Mouse (Mus musculus): ENCODE measurements around the gene Rapgef1. TPM values are rescaled to one million over a fixed set of nuclear protein-coding genes. Genes with fewer than 3 reads are reported as not detected.
"Not testable (repeated sequence)": the region's sequence is repeated elsewhere in the genome, so short reads cannot be mapped to it uniquely, and the experiment has no call there.

Rapgef1 gene
- total RNA-seq, 2 experiments from 2014 or later, result 90.9 to 92.2 TPM

DNA sequence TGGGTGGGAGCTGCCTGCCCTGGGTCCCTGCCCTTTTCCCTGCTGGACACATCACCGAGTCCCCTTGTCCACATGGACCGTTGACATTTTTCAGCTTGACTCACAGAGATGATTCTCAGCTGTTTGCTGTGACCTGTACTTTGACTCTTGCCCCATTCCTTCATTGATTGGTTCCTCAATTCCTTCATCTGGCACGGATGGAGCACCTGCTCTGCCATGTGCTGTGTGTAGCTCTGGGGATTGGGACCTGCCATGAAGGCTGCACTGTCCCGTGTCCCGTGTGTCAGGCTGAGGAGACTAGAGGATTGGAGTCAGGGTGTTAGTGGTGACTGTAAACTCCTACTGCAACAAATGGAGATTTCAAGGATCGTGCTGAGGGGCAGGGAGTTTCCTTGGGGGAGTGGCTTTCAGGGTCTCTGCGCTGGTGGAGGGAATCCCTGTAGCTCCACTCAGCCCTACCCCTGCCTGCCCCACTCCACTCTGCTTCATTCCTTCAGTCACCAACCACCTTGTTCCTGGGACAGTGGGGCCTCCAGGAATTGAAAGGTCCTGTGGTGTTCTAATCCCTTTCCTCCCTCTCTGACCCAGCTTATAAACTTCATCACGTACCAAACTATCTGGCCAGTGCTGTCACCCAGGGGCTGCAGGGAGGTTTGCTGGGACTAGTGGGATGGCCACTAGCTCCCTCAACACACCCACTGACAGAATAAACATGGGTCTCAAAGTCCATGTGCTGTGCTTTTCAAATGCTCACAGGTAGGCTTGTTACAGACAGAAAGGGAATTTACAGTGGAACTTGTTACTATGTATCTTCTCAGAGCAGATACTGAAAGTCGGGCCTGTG is 3.9 kb downstream of the Rapgef1 start:
- DNase-seq, result no peak

DNA sequence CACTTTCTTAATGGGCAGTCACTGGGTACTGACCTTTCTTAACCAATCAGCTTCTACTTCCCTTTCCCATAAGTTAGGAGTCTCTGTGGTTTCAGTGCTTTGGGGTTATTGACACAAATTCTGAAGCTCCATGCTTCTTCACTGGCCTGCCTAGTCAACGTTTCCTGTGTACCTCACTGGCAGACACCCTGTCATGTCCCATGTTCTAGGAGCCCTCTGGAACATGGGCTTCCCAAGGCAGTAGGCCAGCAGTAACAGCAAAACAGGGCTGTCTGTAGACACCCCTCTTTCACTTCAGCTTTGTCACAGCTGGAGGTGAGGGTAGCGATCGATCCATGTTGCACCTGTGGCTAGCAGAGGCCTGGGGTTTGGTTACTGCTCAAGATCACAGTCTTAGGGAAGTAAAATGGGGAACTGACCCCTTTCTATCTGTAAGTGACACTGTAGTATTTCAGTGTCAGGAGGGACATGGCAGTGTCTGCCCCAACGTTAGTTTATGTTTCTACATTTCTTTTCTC is 4.6 kb downstream of the Rapgef1 start:
- no peak for DNase-seq

DNA sequence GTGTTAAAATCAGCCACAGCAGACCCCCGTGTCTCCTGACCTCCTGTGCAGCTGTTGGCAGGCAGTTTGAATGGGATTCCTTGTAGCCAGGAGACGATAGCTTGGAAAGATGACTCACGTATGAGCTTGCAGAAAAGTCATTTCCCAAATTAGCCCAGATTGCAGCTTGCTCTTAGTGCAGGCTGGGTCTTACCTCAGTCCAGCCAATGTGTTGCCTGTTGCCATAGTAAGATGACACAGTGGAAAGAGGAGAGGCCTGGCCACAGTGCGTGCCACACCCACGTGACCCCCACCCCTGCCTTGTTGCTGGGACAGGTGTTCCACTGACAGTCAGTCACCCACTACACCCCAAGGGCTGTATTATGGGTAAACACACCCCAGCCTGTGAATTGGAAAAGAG is 5.2 kb downstream of the Rapgef1 start:
- peak; percentile 66 for DNase-seq

DNA sequence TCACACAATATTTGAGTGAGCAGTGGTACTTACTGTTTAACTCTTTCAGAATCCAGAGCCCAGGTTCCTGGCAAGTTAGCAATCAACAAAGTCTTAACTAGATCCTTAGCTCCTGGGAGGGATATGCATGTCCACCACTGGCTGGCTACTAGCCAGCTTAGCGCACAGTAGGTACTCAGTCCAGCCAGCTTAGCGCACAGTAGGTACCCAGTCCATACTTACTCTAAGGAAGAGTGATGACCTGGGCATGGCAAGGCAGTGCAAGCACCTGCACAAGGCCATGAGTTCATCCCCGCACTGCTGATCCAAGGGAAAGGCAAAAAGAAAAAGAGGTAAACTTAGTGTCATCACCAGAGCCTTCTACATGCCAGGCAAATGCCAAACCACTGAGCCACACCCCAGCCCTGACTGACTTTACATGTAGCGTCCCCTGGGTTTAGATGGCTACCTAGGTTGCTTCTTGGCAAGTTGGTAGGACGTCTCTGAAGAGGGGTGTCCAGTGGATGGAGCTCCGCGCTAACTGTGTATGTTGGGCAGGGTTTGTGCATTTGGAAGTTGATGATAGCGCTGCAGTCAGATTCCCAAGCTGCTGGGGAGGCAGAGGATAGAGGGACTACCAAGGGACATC is 6.2 kb downstream of the Rapgef1 start:
- no peak for DNase-seq

DNA sequence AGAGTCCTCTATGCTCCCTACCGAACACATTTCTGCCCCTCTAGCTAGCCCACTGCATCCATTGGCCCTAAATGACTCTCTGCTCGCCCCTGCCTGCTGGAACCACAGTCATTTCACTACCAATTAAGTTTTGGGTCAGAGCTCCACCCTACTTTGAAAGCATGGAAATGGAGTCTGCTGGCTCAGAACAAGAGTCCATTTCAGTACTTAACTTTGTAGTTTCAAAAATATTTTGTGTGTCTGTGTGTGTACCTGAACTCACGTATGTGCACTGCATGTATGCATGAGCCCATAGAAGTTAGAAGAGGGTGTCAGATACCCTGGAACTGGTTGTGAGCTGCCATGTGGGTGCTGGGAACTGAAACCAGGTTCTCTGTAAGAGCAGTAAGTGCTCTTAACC is 7.8 kb downstream of the Rapgef1 start:
- DNase-seq, result no peak

DNA sequence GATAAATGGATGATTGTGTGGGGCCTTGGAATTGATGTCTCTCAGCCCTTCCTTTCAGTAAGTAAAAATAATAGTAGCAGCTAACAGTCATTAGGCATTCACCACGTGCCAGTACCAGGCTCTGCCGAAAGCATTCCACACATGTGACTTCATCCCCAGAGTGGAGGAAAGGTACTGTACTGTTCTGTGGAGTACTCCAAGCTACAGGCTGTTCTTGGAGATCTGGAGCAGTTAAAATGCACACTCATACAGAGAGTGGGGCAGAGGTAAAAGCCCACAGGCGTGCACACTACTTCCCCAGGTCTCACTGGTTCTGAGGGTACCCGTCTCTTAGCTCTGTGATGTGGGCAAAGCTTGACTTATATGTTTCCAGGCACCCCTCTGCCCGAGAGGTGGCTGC is 8.7 kb downstream of the Rapgef1 start:
- DNase-seq, result no peak

DNA sequence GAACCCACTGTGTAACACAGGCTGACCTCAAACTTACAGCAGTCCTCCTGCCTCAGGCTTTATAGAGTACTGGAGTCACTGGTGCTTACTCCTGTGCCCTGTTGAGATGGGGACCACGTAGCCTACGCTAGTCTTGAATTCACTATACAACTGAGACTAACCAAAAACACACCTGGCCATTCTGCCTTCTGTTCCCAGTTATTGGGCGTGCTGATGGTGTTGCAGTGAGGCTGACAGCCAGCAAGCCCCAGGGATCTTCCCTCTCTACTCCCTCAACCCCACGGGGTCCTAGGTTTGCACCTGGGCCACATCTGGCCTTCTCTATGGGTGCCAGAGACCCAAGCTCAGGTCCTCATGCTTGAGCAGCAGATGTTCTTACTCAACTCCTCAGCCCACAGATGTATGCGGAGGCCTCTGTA is 9.3 kb downstream of the Rapgef1 start:
- no peak for DNase-seq

DNA sequence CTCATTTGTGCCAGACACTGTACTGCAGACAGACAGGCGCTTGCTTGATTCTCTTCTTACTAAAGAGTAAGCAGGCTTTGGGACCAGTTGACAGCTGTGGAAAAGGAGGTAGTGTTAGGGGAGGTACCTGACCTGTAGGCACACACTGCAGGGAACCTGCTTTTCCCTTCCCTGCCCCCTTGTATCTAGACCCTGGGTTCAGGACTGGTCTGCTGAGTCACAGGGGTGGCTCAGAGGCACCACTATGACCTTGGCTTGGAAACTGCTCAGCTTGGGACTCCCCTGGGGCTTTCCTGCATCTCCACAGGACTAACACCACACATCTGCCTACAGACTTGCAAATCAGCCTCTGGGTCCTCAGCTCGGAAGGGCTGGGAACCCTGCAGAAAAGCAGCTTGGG is 9.8 kb downstream of the Rapgef1 start:
- DNase-seq, result no peak

DNA sequence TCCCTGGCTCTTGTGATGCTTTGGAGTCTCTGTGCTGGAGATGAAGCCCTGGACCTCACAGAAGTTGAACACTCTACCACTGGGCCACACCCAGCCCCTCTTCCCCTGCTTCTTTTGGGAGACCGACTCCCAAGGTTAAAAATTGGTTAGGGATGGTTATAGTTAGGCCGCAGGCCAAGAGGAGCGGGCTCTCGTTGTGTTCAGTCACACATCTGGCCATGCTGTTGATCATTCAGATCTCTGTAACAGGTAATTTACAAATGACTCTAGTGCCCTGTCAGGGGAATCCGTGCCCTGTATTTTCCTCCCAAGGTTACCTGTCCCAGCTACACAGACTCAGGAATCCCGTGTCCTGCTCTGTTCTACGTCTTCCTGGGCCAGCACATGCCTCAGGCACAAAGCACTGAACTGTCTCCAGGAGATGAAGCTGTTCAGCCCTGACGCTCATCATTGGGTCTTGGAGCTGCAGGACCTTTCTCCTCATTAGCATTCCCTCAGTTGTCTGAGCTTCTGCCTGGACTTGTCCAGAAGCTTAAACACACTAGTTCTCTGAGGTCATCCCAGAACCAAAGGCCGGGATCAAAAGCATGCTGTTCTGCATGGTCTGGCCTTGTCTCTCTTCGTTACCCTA is 10.7 kb downstream of the Rapgef1 start:
- no peak for DNase-seq

DNA sequence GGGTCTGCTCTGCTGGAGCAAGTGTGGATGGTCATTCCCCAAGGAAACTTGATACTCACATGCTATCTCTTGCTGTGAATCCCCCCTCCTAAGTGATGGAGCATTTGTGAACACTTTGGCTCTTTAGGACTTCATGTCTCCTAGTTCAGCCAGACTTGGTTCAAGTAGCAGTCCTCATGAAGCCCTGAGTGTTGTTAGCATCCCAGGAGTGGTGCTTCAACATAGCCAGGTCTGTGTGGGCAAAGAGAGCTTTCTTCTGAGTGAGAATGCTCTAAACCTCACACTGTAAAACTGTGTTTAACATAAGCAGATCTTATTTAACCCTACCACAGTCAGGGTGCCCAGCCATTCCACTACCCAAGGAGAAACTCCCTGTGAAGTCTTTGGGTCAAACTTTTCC is 11.5 kb downstream of the Rapgef1 start:
- DNase-seq, result no peak

DNA sequence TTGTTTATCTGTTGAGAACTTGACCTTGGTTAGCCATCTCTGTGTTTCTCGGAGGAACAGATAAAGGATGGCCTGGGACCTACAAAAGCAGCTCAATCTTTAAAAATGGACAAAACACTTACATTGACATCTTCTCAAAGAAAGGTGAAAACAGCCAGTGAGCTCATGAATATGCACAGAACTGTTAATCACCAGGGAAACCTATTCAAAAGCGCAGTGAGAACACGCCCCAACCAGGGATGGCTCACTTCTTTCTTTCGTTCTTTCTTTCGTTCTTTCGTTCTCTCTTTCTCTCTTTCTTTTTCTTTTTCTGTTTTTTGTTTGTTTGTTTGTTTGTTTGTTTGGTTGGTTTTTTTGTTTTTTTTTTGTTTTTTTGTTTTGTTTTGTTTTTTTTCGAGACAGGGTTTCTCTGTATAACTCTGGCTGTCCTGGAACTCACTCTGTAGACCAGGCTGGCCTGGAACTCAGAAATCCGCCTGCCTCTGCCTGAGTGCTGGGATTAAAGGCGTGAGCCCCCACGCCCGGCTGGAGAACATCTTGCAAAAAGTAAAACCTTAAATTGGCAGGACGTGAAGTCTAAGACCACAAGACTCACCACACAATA is 12.1 kb downstream of the Rapgef1 start:
- not testable (repeated sequence) for DNase-seq

DNA sequence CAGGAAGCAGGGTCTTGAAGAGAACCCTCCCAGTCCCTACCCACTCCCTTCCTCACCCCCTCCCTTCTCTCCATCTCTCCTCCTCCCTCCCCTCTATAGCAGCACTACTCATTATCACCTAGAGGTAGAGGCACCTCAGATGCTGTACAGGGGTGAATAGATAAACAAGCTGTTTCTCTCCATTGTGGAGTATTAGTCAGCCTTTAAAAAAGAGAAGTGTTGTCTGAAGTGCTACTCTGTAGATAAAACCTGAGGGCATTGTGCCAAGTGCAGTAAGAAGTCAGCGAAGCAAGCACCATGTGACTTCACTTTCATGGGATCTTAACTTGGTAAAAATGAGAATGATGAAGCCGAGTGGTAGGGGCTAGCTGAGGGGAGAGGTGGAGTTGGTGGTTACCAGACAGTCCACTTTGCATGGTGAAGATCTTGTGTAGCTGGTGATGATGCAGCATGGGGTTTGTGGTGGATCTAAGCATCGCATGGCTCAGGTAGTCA is 12.7 kb downstream of the Rapgef1 start:
- DNase-seq, result no peak

DNA sequence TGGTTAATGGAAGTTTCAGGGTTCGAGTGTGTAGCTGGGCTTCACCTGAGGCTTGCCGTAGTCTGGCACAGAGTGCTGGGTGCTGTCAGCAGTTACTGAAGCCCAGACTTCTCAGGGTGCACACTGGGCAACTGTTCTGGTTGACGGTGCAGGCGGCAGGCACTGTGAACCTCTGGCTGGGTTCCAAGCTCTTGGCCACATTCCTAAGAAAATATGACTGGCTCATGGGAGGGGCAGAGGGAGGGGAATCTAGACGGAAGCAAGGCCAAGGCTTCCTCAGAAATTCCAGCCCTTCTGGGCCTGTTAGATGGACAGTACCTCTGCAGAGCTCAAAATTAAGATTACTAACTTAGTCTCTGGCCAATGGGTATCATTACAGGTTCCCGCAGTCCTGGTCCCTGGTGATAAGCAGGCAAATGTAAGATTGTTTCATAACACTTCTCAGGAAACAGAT is 13.6 kb downstream of the Rapgef1 start:
- peak; percentile 78 for DNase-seq

DNA sequence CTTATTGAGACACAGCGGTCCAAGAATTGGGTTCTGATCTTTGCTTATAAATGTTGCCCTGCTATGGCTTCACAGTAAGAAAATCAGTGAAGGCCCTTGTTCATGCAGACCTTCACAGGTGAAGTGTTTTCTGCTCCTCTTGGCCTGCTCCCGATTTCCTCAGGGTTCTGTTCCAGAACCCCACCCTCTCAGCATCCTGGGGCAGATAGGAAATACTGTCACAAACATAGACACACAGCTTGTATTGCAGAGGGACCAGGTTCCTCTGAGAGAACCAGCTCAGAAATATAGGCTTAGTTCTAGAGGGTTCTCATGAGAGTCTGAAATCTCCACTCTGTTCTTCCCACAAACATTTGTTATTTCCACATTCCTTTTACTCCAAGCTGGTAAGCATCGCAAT is 14.3 kb downstream of the Rapgef1 start:
- DNase-seq, result no peak

DNA sequence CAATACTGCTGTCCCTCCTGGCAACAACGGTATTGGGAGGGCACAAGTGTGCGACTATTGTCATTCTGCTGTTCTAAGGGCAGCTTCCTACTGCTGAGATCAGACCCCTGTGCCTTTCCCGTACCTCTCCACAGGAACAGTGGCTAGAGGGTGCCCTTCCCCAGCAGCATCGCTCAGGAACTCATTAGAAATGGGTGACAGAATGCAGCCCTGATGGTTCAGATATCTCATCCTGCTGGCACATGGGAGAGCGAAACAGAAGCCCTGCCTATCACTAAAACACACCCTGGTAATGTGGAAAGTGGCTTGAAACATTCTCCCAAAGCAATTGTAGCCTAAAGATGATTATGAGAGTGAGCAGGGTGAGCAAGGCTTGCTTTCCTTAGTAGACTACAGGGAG is 15.0 kb downstream of the Rapgef1 start:
- DNase-seq, result no peak

DNA sequence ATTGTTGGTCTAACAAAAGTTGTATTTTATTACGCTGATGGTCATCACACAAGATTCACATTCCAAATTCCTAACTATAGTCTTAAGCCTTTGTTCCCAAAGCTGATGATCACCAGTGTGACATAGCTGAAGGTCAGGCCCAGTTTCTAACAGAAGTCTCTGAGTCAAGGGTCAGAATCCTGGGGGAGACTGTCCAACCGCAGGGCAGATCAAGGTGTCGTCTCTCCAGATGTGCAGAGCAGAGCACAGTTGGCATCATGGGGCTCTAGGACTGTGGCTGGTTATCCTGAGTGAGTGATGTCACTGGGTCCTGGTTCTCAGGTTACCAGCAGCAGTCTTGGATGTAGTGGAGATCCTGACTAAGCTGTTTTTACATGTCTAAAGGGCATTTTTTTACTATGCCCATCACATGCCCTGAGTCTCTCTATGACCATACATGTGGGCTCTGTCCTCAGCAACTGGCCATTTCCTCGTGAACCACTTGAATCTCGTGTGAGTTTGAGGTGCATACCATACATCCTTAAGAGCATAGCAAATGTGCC is 16.5 kb downstream of the Rapgef1 start:
- DNase-seq, result no peak

DNA sequence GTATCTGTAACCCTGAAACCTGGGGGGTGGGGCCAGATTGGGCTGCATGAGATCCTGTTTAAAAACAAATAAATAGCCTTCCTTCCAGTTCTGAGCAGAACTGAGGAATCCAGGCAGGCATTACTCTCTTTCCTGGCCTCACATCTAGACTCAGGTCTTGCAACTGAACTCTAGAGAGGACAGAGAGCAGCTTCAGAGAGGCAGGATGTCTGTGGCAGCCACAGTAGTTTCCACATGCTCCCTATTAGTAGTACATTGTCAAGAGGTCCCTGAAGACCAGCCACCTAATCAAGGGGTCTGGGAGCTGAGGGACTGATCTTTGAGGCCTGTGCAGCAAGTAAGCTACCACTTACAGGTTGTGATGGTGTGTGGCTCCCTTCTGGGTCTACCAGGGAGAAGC is 18.0 kb downstream of the Rapgef1 start:
- DNase-seq, result no peak

DNA sequence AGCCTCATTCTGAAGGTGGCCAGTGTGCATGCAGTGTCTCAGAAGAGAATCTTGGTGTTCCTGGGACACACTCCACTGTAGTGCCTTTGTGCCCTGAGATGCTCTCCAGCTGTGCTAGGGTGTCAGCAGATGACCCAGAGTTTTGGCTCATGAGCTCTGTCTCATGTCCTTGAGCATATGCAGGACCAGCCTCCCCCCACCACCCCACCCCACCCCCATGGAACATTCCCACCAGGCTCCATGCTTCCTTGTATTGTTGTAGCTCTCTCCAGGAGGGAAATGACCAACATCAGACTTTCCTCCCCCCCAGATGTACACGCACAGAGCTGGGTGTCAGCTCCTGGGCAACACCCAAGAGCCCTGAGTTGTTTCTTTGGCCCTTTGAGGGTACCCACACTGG is 19.9 kb downstream of the Rapgef1 start:
- no peak for DNase-seq

DNA sequence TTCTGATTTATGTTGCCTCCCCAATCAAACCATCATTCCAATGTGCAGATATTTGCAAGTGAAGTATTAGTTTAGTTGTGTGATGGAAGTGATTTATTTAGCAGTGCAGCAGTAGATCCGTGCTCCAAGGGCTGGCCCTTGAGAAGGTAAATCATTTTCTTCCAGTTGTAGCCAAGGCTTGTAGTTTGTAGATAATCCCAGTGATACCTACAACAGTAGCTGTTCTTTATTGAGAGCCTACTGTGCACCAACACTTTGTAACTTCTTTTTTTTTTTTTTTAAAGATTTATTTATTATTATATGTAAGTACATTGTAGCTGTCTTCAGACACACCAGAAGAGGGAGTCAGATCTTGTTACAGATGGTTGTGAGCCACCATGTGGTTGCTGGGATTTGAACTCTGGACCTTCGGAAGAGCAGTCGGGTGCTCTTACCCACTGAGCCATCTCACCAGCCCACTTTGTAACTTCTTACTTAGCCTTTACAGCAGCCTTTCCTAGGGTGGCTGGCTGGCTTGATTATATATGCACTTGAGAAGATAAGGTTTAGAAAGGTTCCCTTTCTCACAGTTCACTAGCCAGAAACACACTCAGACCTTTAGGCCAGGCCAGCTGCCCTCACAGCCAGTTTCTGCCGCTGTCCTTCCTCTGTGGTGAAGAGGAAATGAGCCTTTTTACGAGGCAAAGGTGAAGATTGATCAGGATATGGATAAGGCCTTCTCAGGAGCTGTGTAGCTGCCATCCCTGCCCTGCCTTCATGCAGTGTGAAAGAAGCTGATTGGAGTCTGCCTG is 20.6 kb downstream of the Rapgef1 start:
- no peak for DNase-seq

DNA sequence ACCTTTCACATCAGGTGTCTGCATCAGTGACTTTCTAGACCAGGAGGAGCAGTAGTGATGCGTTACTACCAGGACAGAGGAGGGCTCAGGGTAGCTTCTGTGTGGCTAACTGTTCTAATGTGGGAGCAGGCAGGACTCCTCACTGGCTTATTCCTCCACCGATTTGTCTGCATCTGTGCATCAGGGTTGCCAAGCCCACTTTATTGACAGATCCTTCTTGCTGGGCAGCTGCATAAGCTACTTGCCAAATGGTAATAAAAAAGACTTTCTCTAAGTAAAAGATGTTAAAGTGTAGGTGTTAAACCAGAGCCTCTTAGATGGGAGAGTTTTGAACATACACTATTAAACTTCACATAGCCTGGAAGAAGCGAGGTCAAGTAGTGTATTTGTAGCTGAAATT is 22.2 kb downstream of the Rapgef1 start:
- DNase-seq, result no peak

DNA sequence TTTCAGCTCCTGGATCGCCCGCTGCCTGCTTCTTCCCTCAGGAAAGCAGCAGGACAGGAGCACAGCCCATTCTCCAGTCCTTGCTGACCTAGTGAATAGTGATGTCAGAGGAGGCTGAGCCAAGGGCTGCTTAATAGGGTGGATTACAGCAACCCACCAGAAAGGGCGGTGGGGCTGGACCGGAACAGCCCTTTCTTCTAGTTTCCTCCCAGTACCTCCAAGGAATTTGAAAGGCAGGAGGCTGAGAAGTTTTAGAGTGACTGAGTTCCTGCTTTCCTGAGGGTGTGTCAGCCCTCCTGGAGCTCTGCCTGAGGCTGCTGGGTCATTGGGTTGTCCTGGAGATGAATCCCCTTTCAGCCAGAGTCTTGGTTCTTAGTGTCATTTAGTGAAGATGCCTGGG is 23.9 kb downstream of the Rapgef1 start:
- DNase-seq, result no peak

All from gastrocnemius, postnatal 10 days (tissue).